In the genomic region with DNA sequence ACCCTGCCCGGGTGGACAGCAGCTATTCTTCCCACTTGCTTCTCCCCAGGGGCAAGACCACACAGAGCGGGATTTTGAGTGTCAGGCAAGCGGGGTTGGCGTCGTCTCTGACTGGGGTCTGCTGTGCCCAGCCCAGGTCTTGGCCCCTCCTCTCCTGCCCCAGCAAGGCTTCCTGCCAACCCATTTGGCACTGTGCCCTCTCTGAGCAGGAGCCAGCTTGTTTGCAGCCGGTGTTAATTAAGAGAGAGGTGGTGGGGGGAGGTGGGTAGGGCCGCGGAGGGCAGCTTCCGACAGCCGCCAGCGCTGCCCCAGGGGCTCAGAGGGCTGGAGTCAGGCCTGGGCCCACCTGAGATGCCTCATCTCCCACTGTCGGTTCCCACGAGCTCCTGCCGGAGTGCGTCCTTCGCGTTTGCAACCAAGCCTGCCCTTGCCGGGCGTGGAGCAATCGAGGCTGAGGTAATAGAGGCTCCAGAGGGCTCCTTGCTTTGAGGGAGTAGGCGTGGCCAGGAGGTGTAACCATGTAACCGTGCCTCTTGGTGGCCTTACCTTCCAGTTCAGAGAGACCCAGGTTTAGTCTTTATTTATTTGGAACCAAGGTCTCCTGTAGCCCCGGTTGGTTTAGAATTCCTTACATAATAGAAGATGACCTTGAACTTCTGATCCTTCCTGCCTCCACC, we compare ENCODE assay signal across 8 mouse cellular contexts. TPM values are rescaled to one million over a fixed set of nuclear protein-coding genes. Genes with fewer than 3 reads are reported as not detected.
DNase-seq lines count a peak whose midpoint lies in the region; ATAC-seq lines count a peak whose summit lies in the region.

No protein-coding gene starts in this region.

- peak; percentile 85 for ATAC-seq in forebrain, embryonic 14.5 days
- ATAC-seq in hindbrain, embryonic 16.5 days, result peak; percentile 79

- H3K36me3 ChIP-seq in forebrain, embryonic 14.5 days (ENCODE audit: control insufficient read depth, insufficient read depth, low read length), result no peaks in the 10 kb centered on the region
- no peaks in the 10 kb centered on the region for H3K36me3 ChIP-seq in hindbrain, embryonic 16.5 days (ENCODE audit: control insufficient read depth, insufficient read depth, low read length)

- H3K9me3 ChIP-seq in forebrain, embryonic 14.5 days (replicated peaks; ENCODE audit: control insufficient read depth, low read length), result no peaks in the 10 kb centered on the region
- H3K9me3 ChIP-seq in hindbrain, embryonic 16.5 days (ENCODE audit: control insufficient read depth, low read length), result no peaks in the 10 kb centered on the region

- no peaks in the 10 kb centered on the region for H3K27me3 ChIP-seq in forebrain, embryonic 14.5 days (replicated peaks; ENCODE audit: control insufficient read depth, insufficient read depth, low read length)
- peaks cover 16% of the 10 kb centered on the region for H3K27me3 ChIP-seq in hindbrain, embryonic 16.5 days (replicated peaks; ENCODE audit: control insufficient read depth, insufficient read depth, low read length)

- 2% methylated on average over 23 of the region's 23 CpGs for WGBS in forebrain, embryonic 14.5 days
- WGBS in hindbrain, embryonic 16.5 days, result 4% methylated on average over 22 of the region's 23 CpGs

- intact Hi-C loops in gastrocnemius, postnatal 36 days (cut with DNase I), result no loop called here

- peak overlapping the region; percentile 63; the same call in 1 of the 2 replicates for H3K27ac ChIP-seq in forebrain, embryonic 14.5 days (ENCODE audit: low read depth, low read length)
- no peak overlapping the region for H3K27ac ChIP-seq in hindbrain, embryonic 16.5 days (ENCODE audit: low read depth, low read length)

- H3K9ac ChIP-seq in forebrain, embryonic 14.5 days (ENCODE audit: low read length), result peak overlapping the region; percentile 32; the same call in 1 of the 2 replicates
- H3K9ac ChIP-seq in hindbrain, embryonic 16.5 days (ENCODE audit: low read depth, low read length), result peak overlapping the region; percentile 31

- peak overlapping the region; percentile 36 for H3K4me2 ChIP-seq in forebrain, embryonic 14.5 days (ENCODE audit: low read length)
- peak overlapping the region; percentile 43 for H3K4me2 ChIP-seq in hindbrain, embryonic 16.5 days (ENCODE audit: low read length)

- peak; percentile 27 for DNase-seq in CD4-positive helper T cell, adult 2 months (ENCODE audit: low read depth, low spot score)
- peak; percentile 73 to 74 for DNase-seq in adrenal gland, postnatal 36 days
- peak; percentile 92 for DNase-seq in forebrain, embryonic 14.5 days (ENCODE audit: low spot score)
- DNase-seq in layer of hippocampus, postnatal 14 days (ENCODE audit: low spot score in 2 of 2), result peak; percentile 85 to 92
- DNase-seq in lung, postnatal 36 days, result peak; percentile 70
- peak; percentile 87 for DNase-seq in right cerebral cortex, postnatal 4 days
- no peak for DNase-seq in gastrocnemius, postnatal 36 days

- peaks cover 48% of the 10 kb centered on the region for H3K4me1 ChIP-seq in forebrain, embryonic 14.5 days (ENCODE audit: control insufficient read depth, insufficient read depth, low read length)
- H3K4me1 ChIP-seq in hindbrain, embryonic 16.5 days (ENCODE audit: control insufficient read depth, insufficient read depth, low read depth, low read length), result peaks cover 29% of the 10 kb centered on the region

- H3K4me3 ChIP-seq in forebrain, embryonic 14.5 days (ENCODE audit: low read depth, low read length), result no peak overlapping the region
- no peak overlapping the region for H3K4me3 ChIP-seq in hindbrain, embryonic 16.5 days (ENCODE audit: low read length)

RNA-seq across cellular contexts. Expression of gene Otub1, which starts 23.7 kb away (rescaled TPM):
- 100 to 1,000 TPM; 118 to 130 TPM for total RNA-seq in adrenal gland, postnatal 36 days (2021)
- polyA plus RNA-seq in forebrain, embryonic 14.5 days (2014; fragmentation: Nextera tagmentation; extraction: Ambion mirVana), result 262 TPM in 2 replicates
- 246 and 249 TPM in 2 replicates for polyA plus RNA-seq in hindbrain, embryonic 16.5 days (2015; fragmentation: Nextera tagmentation; extraction: Ambion mirVana)
- 100 to 1,000 TPM; 278 to 289 TPM for total RNA-seq in layer of hippocampus, postnatal 14 days (2021)
- total RNA-seq in gastrocnemius, postnatal 36 days (2021), result 10 to 100 TPM; 45.4 to 49.9 TPM

RNA-seq across cellular contexts. Expression of gene Cox8a, which starts 35.0 kb away (rescaled TPM):
- total RNA-seq in adrenal gland, postnatal 36 days (2021), result 1,000 to 10,000 TPM; 1,022 to 1,091 TPM
- polyA plus RNA-seq in forebrain, embryonic 14.5 days (2014; fragmentation: Nextera tagmentation; extraction: Ambion mirVana), result 772 and 935 TPM in 2 replicates
- polyA plus RNA-seq in hindbrain, embryonic 16.5 days (2015; fragmentation: Nextera tagmentation; extraction: Ambion mirVana), result 1,071 and 1,270 TPM in 2 replicates
- total RNA-seq in layer of hippocampus, postnatal 14 days (2021), result 100 to 1,000 TPM; 973 to 982 TPM
- 10 to 100 TPM; 80.2 to 87.0 TPM for total RNA-seq in gastrocnemius, postnatal 36 days (2021)

RNA-seq across cellular contexts. Expression of gene Naa40, which starts 58.6 kb away (rescaled TPM):
- 10 to 100 TPM; 18.6 to 25.6 TPM for total RNA-seq in adrenal gland, postnatal 36 days (2021)
- 62.7 and 69.6 TPM in 2 replicates for polyA plus RNA-seq in forebrain, embryonic 14.5 days (2014; fragmentation: Nextera tagmentation; extraction: Ambion mirVana)
- 60.6 and 66.9 TPM in 2 replicates for polyA plus RNA-seq in hindbrain, embryonic 16.5 days (2015; fragmentation: Nextera tagmentation; extraction: Ambion mirVana)
- total RNA-seq in layer of hippocampus, postnatal 14 days (2021), result 10 to 100 TPM; 32.1 to 35.0 TPM
- 10 to 100 TPM in 1 of 2 experiments, 1 to 10 TPM in 1; 7.8 to 11.3 TPM for total RNA-seq in gastrocnemius, postnatal 36 days (2021)

Comparison
In these comparisons a context has a peak if more than half of its experiments do, and no peak if none do; other contexts are left out.
1. DNase-seq: peak in CD4-positive helper T cell, adult 2 months (single experiment), adrenal gland, postnatal 36 days (2 of 2), forebrain, embryonic 14.5 days (single experiment), layer of hippocampus, postnatal 14 days (2 of 2), lung, postnatal 36 days (single experiment) and right cerebral cortex, postnatal 4 days (single experiment); none in gastrocnemius, postnatal 36 days (0 of 2).
2. RNA of gene Cox8a, which starts 35.0 kb away (total RNA-seq): 1,022 to 1,091 TPM in adrenal gland, postnatal 36 days and 973 to 982 TPM in layer of hippocampus, postnatal 14 days; 80.2 to 87.0 TPM in gastrocnemius, postnatal 36 days; every median in the first group is over 10 times any median in the second.